Mouse (Mus musculus) CH12.LX (cell line): Measurements from ENCODE around the gene Zfp472. TPM values are rescaled to one million over a fixed set of nuclear protein-coding genes. Genes with fewer than 3 reads are reported as not detected.
"Not testable (repeated sequence)": the region's sequence is repeated elsewhere in the genome, so short reads cannot be mapped to it uniquely, and the experiment has no call there.

Source experiments
- DNase-seq: peaks from one replicate; pipeline ENCODE4 v3.0.0-alpha.2; 2013; ENCODE audit errors: extremely low read depth
- H3K27ac ChIP-seq: 2 replicates; pipeline ENCODE4 v1.5.1; 2012; ENCODE audit warnings: low read depth, mild to moderate bottlenecking, control low read depth, moderate library complexity; ENCODE audit not compliant: insufficient read depth
- H3K27me3 ChIP-seq: replicated peaks from 2 replicates; pipeline ENCODE3; 2012; ENCODE audit warnings: inconsistent platforms
- H3K36me3 ChIP-seq, 2 experiments: replicated peaks in 1 of 2; 2 replicates each; pipeline versions ENCODE3 to v1.6.1; 2012; ENCODE audit warnings: inconsistent platforms in 1 of 2, low read length in 1 of 2, mild to moderate bottlenecking in 1 of 2, mixed read lengths in 1 of 2, moderate library complexity in 1 of 2; ENCODE audit not compliant: control insufficient read depth in 1 of 2, insufficient read depth in 1 of 2
- H3K4me1 ChIP-seq, 2 experiments: 2 replicates each; pipeline ENCODE4 v1.6.1; 2012; ENCODE audit warnings: inconsistent platforms in 1 of 2, moderate library complexity in 1 of 2; ENCODE audit not compliant: insufficient read depth in 2 of 2, control insufficient read depth in 1 of 2
- H3K4me2 ChIP-seq: 2 replicates; pipeline ENCODE4 v1.6.1; 2012; ENCODE audit warnings: low read depth, mild to moderate bottlenecking, control low read depth; ENCODE audit not compliant: poor library complexity, insufficient read depth, severe bottlenecking
- H3K4me3 ChIP-seq, 3 experiments: fragments of 150-350 bp in 1 of 3; sonication (generic) in 1 of 3; replicated peaks in 1 of 3; 2 replicates each; pipeline versions ENCODE3 to v1.5.1; 2011 to 2012; ENCODE audit warnings: low read depth in 2 of 3, low read length in 2 of 3, mild to moderate bottlenecking in 2 of 3, moderate library complexity in 2 of 3, control low read depth in 1 of 3, improper control_type of control experiment in 1 of 3, inconsistent platforms in 1 of 3, mixed read lengths in 1 of 3; ENCODE audit not compliant: poor library complexity in 1 of 3
- H3K79me2 ChIP-seq: replicated peaks from 2 replicates; pipeline ENCODE4 v1.6.1; 2012; ENCODE audit warnings: mild to moderate bottlenecking, moderate library complexity; ENCODE audit not compliant: control insufficient read depth, poor library complexity, insufficient read depth, severe bottlenecking; ENCODE audit errors: extremely low read depth
- H3K9ac ChIP-seq: 2 replicates; pipeline ENCODE4 v1.6.1; 2012; ENCODE audit warnings: low read depth, mild to moderate bottlenecking, control low read depth, moderate library complexity; ENCODE audit not compliant: insufficient read depth
- H3K9me3 ChIP-seq: replicated peaks from 2 replicates; pipeline ENCODE3; 2012; ENCODE audit warnings: low read length, inconsistent platforms, mixed read lengths
- CHD1 ChIP-seq: IDR thresholded peaks from 2 replicates; pipeline ENCODE4 v1.6.1; 2012; ENCODE audit warnings: low read depth, low read length, improper control_type of control experiment, inconsistent platforms
- USF1 ChIP-seq: IDR thresholded peaks from 2 replicates; pipeline ENCODE4 v1.6.1; 2014; ENCODE audit warnings: low read depth, mild to moderate bottlenecking, inconsistent platforms, low read length, improper control_type of control experiment
- dilution Hi-C: fragments of 300-500 bp; cut with MboI; formaldehyde crosslinking; loops from 2 replicates; pipeline ENCODE4 v1.14.3; 2020; ENCODE audit warnings: low sequenced_read_pairs; ENCODE audit not compliant: extremely low pct_unique_long_range_greater_than_20kb, extremely low pct_ligation_motif_present
- in situ Hi-C: fragments of 300-500 bp; cut with MboI; formaldehyde crosslinking; loops from 3 replicates; pipeline ENCODE4 v1.14.3; 2019; ENCODE audit warnings: low sequenced_read_pairs, low pct_ligation_motif_present, low pct_unique_long_range_greater_than_20kb, mixed read lengths
- polyA plus RNA-seq: library from polyadenylated mRNA; unstranded; fragments of >175 nt; gene quantifications from 2 replicates; pipeline ENCODE4 v1.2.1, GENCODE M21; 2012; ENCODE audit warnings: low read depth; ENCODE audit not compliant: insufficient read length
- total RNA-seq, 2 experiments: library from RNA; depleted of rRNA; stranded (reverse); fragments of 300-350 nt in 1 of 2; fragments of >200 nt in 1 of 2; gene quantifications; 2 replicates each; pipeline ENCODE4 v1.2.3; 2012 to 2014

Gene Zfp472
- total and polyA plus RNA-seq, 3 experiments: 9.7 to 27.8 (median 13.6) TPM

DNA sequence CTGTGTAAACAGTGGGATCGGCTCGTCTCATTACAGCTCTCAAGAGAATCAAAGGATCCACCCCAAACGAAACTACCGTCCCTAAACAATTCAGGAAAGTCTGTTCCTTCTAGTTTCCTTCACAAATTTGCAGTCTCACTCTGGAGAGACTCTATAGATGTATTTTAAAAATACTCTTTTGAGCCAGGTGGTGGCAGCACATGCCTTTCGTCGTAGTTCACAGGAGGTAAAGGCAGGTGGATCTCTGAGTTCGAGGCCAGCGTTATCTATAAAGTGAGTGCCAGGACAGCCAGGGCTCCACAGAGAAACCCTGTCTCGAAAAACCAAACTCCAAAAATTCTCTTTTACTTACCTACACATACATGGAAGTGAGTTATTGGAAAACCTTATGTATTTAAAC, 42.7 kb downstream of the Zfp472 start (continued):
- TF ChIP-seq CHD1 (no peak), USF1 (no peak)

DNA sequence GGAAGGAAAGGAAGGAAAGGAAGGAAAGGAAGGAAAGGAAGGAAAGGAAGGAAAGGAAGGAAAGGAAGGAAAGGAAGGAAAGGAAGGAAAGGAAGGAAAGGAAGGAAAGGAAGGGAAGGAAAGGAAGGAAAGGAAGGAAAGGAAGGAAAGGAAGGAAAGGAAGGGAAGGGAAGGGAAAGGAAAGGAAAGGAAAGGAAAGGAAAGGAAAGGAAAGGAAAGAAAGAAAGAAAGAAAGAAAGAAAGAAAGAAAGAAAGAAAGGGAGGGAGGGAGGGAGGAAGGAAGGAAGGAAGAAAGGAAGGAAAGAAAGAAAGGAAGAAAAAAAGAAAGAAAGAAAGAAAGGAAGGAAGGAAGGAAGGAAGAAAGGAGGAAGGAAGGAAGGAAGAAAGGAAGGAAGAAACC, 54.8 kb downstream of the Zfp472 start:
- H3K9ac ChIP-seq, H3K4me1 ChIP-seq, dilution Hi-C loops, DNase-seq, H3K4me2 ChIP-seq, H3K79me2 ChIP-seq, in situ Hi-C loops, H3K4me3 ChIP-seq, H3K27ac ChIP-seq, H3K27me3 ChIP-seq: not testable (repeated sequence)
- H3K36me3 ChIP-seq: peaks cover 25 to 55% of the 10 kb centered on the region in 2 experiments
- H3K9me3 ChIP-seq: peaks cover 37% of the 10 kb centered on the region

Other genes with a start within 250 kb of the Zfp472 start
- 9.8 and 11.3 TPM in 2 replicates for gene Zfp871, start 177.5 kb upstream of the Zfp472 start, total RNA-seq (2012; rRNA removed)
- 9.0 and 9.3 TPM in 2 replicates for gene Zfp871, start 177.5 kb upstream of the Zfp472 start, total RNA-seq (2014; rRNA removed)
- gene Zfp871, start 177.5 kb upstream of the Zfp472 start, polyA plus RNA-seq: 10.6 and 13.4 TPM in 2 replicates
- gene Zfp811, start 155.9 kb upstream of the Zfp472 start, total RNA-seq (2012; rRNA removed): 1.1 and 1.7 TPM in 2 replicates
- 5.0 and 6.6 TPM in 2 replicates for gene Zfp811, start 155.9 kb upstream of the Zfp472 start, total RNA-seq (2014; rRNA removed)
- 3.4 and 4.1 TPM in 2 replicates for gene Zfp811, start 155.9 kb upstream of the Zfp472 start, polyA plus RNA-seq
- 4.7 and 6.2 TPM in 2 replicates for gene Zfp799, start 135.6 kb upstream of the Zfp472 start, total RNA-seq (2012; rRNA removed)
- gene Zfp799, start 135.6 kb upstream of the Zfp472 start, total RNA-seq (2014; rRNA removed): 6.5 and 9.0 TPM in 2 replicates
- 9.4 and 9.5 TPM in 2 replicates for gene Zfp799, start 135.6 kb upstream of the Zfp472 start, polyA plus RNA-seq
- 3.4 and 3.5 TPM in 2 replicates for gene Zfp870, start 74.2 kb upstream of the Zfp472 start, total RNA-seq (2012; rRNA removed)
- gene Zfp870, start 74.2 kb upstream of the Zfp472 start, total RNA-seq (2014; rRNA removed): 5.8 and 6.4 TPM in 2 replicates
- 8.6 and 10.4 TPM in 2 replicates for gene Zfp870, start 74.2 kb upstream of the Zfp472 start, polyA plus RNA-seq
- not detected in 2 replicates for gene Cyp4f14, start 48.5 kb upstream of the Zfp472 start, total RNA-seq (2012; rRNA removed)
- gene Cyp4f14, start 48.5 kb upstream of the Zfp472 start, total RNA-seq (2014; rRNA removed): not detected in 2 replicates
- gene Cyp4f14, start 48.5 kb upstream of the Zfp472 start, polyA plus RNA-seq: not detected in 2 replicates
- 13.1 and 18.6 TPM in 2 replicates for gene Cyp4f13, start 18.4 kb upstream of the Zfp472 start, total RNA-seq (2012; rRNA removed)
- 9.7 and 11.9 TPM in 2 replicates for gene Cyp4f13, start 18.4 kb upstream of the Zfp472 start, total RNA-seq (2014; rRNA removed)
- gene Cyp4f13, start 18.4 kb upstream of the Zfp472 start, polyA plus RNA-seq: 12.2 and 18.5 TPM in 2 replicates
- 4.2 and 4.5 TPM in 2 replicates for gene Zfp952, start 27.3 kb downstream of the Zfp472 start, total RNA-seq (2012; rRNA removed)
- gene Zfp952, start 27.3 kb downstream of the Zfp472 start, total RNA-seq (2014; rRNA removed): 5.7 TPM in 2 replicates
- gene Zfp952, start 27.3 kb downstream of the Zfp472 start, polyA plus RNA-seq: 4.3 and 5.5 TPM in 2 replicates
- 3.1 and 3.2 TPM in 2 replicates for gene Zfp763, start 67.6 kb downstream of the Zfp472 start, total RNA-seq (2012; rRNA removed)
- gene Zfp763, start 67.6 kb downstream of the Zfp472 start, total RNA-seq (2014; rRNA removed): 5.7 and 6.0 TPM in 2 replicates
- gene Zfp763, start 67.6 kb downstream of the Zfp472 start, polyA plus RNA-seq: 2.9 and 3.7 TPM in 2 replicates
- gene 4921501E09Rik, start 102.2 kb downstream of the Zfp472 start, total RNA-seq (2012; rRNA removed): not detected in 2 replicates
- gene 4921501E09Rik, start 102.2 kb downstream of the Zfp472 start, total RNA-seq (2014; rRNA removed): not detected in 2 replicates
- not detected in 2 replicates for gene 4921501E09Rik, start 102.2 kb downstream of the Zfp472 start, polyA plus RNA-seq
- 3.5 and 4.1 TPM in 2 replicates for gene Zfp563, start 123.5 kb downstream of the Zfp472 start, total RNA-seq (2012; rRNA removed)
- gene Zfp563, start 123.5 kb downstream of the Zfp472 start, total RNA-seq (2014; rRNA removed): 4.1 and 4.5 TPM in 2 replicates
- gene Zfp563, start 123.5 kb downstream of the Zfp472 start, polyA plus RNA-seq: 1.9 and 3.7 TPM in 2 replicates
- gene Morc2b, start 173.9 kb downstream of the Zfp472 start, total RNA-seq (2012; rRNA removed): not detected in 2 replicates
- gene Morc2b, start 173.9 kb downstream of the Zfp472 start, total RNA-seq (2014; rRNA removed): not detected in 2 replicates
- gene Morc2b, start 173.9 kb downstream of the Zfp472 start, polyA plus RNA-seq: not detected in 2 replicates
- gene Olfr55, start 202.6 kb downstream of the Zfp472 start, total RNA-seq (2012; rRNA removed): not detected in 2 replicates
- gene Olfr55, start 202.6 kb downstream of the Zfp472 start, total RNA-seq (2014; rRNA removed): not detected in 2 replicates
- gene Olfr55, start 202.6 kb downstream of the Zfp472 start, polyA plus RNA-seq: not detected in 2 replicates
- not detected in 2 replicates for gene Olfr239, start 225.5 kb downstream of the Zfp472 start, total RNA-seq (2012; rRNA removed)
- gene Olfr239, start 225.5 kb downstream of the Zfp472 start, total RNA-seq (2014; rRNA removed): not detected in 2 replicates
- not detected in 2 replicates for gene Olfr239, start 225.5 kb downstream of the Zfp472 start, polyA plus RNA-seq